Mouse (Mus musculus) liver, postnatal 0 days (tissue): ENCODE results near the gene Il1f9.

Source experiments
- CTCF ChIP-seq: sonication (generic); IDR thresholded peaks from 2 replicates; pipeline ENCODE4 v1.5.1; 2016; ENCODE audit warnings: antibody characterized with exemption, low read depth
- EP300 ChIP-seq: IDR thresholded peaks from 2 replicates; pipeline ENCODE4 v1.6.1; 2016; ENCODE audit warnings: antibody characterized with exemption, low read depth, mild to moderate bottlenecking

- TF ChIP-seq CTCF (no peak), EP300 (0 out of 2 replicates have a peak, but pooled peaks have one; percentile 10)
Measured at GRCm38 (mm10) chr2:24187585-24187984, 1.3 kb downstream of the Il1f9 start.
